Mouse (Mus musculus): Measurements from ENCODE around the gene 4921507P07Rik. TPM values are rescaled to one million over a fixed set of nuclear protein-coding genes. Genes with fewer than 3 reads are reported as not detected.
"Not testable (repeated sequence)": the region's sequence is repeated elsewhere in the genome, so short reads cannot be mapped to it uniquely, and the experiment has no call there.

4921507P07Rik gene
- total RNA-seq (2017), result 0.78 to 3.5 TPM (median 0.86 TPM) in 3 replicates

- ATAC-seq (replicated peaks; ENCODE audit: insufficient number of reproducible peaks, low FRiP score, low TSS enrichment, poor library complexity, severe bottlenecking), result peak; percentile 87
Observed at GRCm38 (mm10) chr6:50596301-50597211, at the start of gene 4921507P07Rik. Gene 4921507P07Rik, minus strand, starts transcription at chr6:50596632.

- ATAC-seq (replicated peaks; ENCODE audit: insufficient number of reproducible peaks, low FRiP score, low TSS enrichment, poor library complexity, severe bottlenecking), result no peak
Observed at GRCm38 (mm10) chr6:50644701-50645100, 48.3 kb upstream of the 4921507P07Rik start.

GRCm38 (mm10) chr6:50641898-50642297 is 45.5 kb upstream of the 4921507P07Rik start:
- no peak for ATAC-seq (replicated peaks; ENCODE audit: insufficient number of reproducible peaks, low FRiP score, low TSS enrichment, poor library complexity, severe bottlenecking)

DNA sequence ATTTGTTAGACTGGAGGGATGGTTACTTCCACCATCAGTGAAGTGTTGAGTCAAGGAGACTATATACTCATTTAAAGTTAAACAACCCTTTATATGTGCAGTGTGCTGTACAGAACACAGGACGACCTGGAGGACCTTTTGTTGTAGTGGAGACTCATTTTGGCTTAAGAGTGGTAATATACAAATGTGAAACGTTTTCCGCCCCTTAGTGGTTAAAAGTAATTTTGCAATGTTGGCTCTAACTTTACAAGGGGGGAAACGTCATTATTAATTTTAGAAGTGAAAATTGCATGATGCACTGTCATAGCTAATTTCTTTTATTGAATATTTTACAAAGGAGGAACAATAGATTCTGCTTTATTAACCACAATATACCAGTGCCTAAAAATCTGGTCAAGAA is 43.9 kb upstream of the 4921507P07Rik start:
- no peak for ATAC-seq (replicated peaks; ENCODE audit: insufficient number of reproducible peaks, low FRiP score, low TSS enrichment, poor library complexity, severe bottlenecking)

GRCm38 (mm10) chr6:50639656-50640055 is 43.2 kb upstream of the 4921507P07Rik start:
- no peak for ATAC-seq (replicated peaks; ENCODE audit: insufficient number of reproducible peaks, low FRiP score, low TSS enrichment, poor library complexity, severe bottlenecking)

DNA sequence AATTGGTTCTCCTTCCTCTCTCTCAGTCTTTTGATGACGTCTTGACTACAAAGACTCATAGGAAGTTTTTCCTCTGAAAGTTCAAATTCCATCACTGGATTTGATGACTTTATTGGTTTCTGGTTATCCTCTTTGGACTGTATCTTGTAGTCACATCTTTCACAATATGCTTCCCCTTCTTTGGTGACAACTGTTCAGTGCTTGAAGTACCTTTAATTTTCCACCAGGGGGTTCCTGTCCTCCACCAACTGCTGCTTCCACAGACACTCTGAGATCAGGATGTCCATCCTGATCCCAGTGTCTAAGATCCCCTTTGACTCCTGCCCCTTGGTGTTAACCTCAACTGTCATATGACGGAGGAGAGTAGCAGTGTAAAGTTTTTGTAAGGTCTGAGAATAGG is 29.7 kb upstream of the 4921507P07Rik start:
- not testable (repeated sequence) for ATAC-seq (replicated peaks; ENCODE audit: insufficient number of reproducible peaks, low FRiP score, low TSS enrichment, poor library complexity, severe bottlenecking)

DNA sequence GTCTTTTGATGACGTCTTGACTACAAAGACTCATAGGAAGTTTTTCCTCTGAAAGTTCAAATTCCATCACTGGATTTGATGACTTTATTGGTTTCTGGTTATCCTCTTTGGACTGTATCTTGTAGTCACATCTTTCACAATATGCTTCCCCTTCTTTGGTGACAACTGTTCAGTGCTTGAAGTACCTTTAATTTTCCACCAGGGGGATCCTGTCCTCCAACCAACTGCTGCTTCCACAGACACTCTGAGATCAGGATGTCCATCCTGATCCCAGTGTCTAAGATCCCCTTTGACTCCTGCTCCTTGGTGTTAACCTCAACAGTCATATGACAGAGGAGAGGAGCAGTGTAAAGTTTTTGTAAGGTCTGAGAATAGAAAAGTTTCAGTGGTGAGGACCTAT is 21.8 kb upstream of the 4921507P07Rik start:
- ATAC-seq (replicated peaks; ENCODE audit: insufficient number of reproducible peaks, low FRiP score, low TSS enrichment, poor library complexity, severe bottlenecking), result not testable (repeated sequence)

- peak; percentile 85 for ATAC-seq (replicated peaks; ENCODE audit: insufficient number of reproducible peaks, low FRiP score, low TSS enrichment, poor library complexity, severe bottlenecking)
Observed at GRCm38 (mm10) chr6:50601620-50602019, 5.2 kb upstream of the 4921507P07Rik start.

GRCm38 (mm10) chr6:50598560-50598959 is 2.1 kb upstream of the 4921507P07Rik start:
- ATAC-seq (replicated peaks; ENCODE audit: insufficient number of reproducible peaks, low FRiP score, low TSS enrichment, poor library complexity, severe bottlenecking), result no peak

GRCm38 (mm10) chr6:50594372-50594771 is 2.1 kb downstream of the 4921507P07Rik start:
- ATAC-seq (replicated peaks; ENCODE audit: insufficient number of reproducible peaks, low FRiP score, low TSS enrichment, poor library complexity, severe bottlenecking), result no peak

DNA sequence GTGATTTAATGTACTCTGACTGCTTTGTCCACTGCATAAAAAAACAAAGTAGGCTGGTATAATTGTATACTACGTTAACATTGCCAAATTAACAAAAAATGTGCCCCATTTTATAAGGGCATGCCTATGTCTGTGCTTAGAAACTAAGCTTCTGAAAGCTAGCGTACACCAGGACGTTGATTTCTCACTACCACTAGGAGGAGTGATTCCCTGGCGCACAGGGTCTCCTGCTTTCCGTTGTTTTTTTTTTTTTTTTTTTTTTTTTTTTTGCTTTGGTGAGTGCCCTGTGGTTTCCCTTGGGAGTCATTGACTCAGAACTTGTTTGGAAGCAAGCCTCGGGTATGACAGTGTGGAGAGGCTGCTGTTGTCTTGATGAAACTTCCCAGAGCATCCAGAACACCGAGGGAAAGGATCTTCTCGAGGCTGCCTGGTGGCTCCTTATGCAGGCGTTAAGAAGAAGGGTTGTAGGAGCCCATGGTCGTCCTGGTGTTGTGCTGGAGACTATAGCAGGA is 3.0 kb downstream of the 4921507P07Rik start:
- no peak for ATAC-seq (replicated peaks; ENCODE audit: insufficient number of reproducible peaks, low FRiP score, low TSS enrichment, poor library complexity, severe bottlenecking)

DNA sequence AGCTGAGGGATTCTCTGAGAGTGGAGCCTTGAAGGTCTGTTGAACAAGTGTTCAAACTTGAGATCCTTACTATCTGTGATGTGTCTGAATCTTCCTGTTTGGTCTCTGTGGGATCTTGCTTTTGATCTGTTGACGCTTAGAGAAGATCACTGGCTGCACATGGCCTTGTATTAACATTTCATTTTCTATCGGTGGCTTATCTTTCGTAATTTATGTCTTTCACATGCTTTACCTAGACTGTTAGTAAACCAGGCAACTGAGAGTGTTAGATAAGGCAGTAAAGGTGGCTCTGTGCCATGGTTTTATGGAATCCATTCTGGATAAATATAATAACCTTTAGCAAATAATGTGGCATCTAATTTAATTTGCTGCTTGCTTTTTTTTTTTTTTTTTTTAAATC is 6.2 kb downstream of the 4921507P07Rik start:
- ATAC-seq (replicated peaks; ENCODE audit: insufficient number of reproducible peaks, low FRiP score, low TSS enrichment, poor library complexity, severe bottlenecking), result no peak

DNA sequence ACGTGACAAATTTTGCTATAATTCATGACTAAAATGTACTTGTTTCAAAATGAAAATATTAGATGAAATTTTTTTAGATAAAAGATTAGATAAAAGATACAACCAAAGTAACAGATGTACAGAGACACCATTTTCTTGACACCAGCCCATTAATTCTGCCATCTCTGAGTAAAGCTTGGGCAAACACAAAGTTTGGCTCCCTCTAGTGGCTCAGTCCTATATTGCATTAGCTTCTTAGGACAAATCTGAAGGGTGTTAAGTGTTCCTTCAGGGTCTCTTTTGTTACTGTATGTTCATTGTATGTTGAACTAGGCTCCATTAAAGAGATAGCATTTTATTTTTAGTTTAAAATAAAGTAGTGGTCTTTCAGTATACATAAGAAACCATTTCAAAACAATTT is 8.2 kb downstream of the 4921507P07Rik start:
- peak; percentile 77 for ATAC-seq (replicated peaks; ENCODE audit: insufficient number of reproducible peaks, low FRiP score, low TSS enrichment, poor library complexity, severe bottlenecking)

DNA sequence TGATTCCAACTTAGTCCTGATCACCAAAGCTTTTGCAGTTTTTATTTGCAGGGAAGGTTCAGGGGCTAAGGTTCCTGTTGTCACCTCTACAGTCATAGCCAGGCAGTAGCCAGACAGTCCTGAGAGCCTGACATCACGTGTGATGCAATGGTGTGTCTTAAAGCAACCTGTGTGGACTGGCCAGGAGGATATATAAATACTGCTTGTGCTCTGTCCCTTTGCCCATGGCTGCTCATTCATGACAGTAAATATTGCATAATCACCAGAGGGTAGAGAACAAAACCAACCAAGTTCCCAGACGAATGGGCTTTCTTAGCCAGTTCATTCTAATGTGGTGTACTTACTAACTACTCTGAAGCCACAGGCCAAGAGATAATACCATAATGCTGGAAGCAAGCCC is 9.0 kb downstream of the 4921507P07Rik start:
- ATAC-seq (replicated peaks; ENCODE audit: insufficient number of reproducible peaks, low FRiP score, low TSS enrichment, poor library complexity, severe bottlenecking), result no peak

- ATAC-seq (replicated peaks; ENCODE audit: insufficient number of reproducible peaks, low FRiP score, low TSS enrichment, poor library complexity, severe bottlenecking), result no peak
Observed at GRCm38 (mm10) chr6:50586316-50586715, 10.1 kb downstream of the 4921507P07Rik start.

DNA sequence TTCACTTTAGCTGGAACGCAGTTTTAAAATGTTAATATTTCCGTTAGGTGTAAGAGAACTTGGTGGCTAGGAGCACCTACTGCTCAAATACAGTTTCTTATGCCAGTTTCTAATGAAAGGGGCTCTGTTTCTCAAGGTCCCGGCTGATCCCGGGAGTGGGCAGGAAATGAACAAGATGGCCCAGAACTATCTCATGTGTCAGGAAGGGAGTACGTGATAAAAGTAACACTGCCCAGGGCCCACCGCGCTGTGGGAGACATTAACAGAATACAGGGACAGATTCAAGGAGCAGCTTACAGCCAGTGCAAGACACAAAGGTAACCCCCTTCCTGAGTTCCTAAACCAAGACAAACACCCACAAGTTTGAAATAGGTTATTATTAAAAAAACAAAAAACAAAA is 10.7 kb downstream of the 4921507P07Rik start:
- ATAC-seq (replicated peaks; ENCODE audit: insufficient number of reproducible peaks, low FRiP score, low TSS enrichment, poor library complexity, severe bottlenecking), result no peak

DNA sequence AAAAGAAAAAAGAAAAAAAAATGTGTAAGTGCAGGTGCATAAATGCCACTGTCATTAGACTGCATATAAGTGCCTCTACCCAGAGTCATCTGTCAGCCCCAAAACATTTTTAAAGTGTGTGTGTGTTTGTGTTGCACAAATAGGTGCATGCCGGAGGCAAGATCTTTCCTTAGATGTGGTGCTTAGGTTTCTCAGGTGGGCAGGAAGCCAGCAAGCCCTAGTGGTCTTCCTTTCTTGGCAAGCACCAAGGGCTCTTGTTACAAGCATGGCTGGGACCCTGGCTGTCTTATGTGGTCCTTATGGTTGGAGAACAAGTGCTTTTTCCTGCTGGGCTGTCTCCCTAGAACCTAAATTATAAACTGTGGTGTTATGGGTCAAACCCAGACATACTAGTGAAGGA is 24.8 kb downstream of the 4921507P07Rik start:
- no peak; the same call in 1 of the 2 replicates for ATAC-seq (replicated peaks; ENCODE audit: insufficient number of reproducible peaks, low FRiP score, low TSS enrichment, poor library complexity, severe bottlenecking)

DNA sequence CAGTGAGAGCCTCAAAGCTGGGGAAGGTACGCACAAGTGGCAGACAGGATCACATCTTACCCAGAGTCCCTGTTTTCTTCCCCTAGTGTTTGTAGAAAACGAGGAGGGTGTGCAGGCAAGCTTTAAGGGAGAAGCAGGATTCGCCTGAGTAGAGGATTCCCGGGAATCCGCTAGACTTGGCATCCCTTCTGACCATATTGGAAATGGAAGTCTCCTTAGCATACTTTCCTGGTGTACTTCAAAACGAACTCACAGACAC is 29.5 kb downstream of the 4921507P07Rik start:
- ATAC-seq (replicated peaks; ENCODE audit: insufficient number of reproducible peaks, low FRiP score, low TSS enrichment, poor library complexity, severe bottlenecking), result no peak

GRCm38 (mm10) chr6:50566141-50566996 is 30.1 kb downstream of the 4921507P07Rik start, which contains the start of gene Cycs:
Gene Cycs, minus strand, starts transcription at chr6:50566538.
- ATAC-seq (replicated peaks; ENCODE audit: insufficient number of reproducible peaks, low FRiP score, low TSS enrichment, poor library complexity, severe bottlenecking), result peak; percentile 100
